Mouse (Mus musculus): ENCODE measurements at regions not wholly inside any gene's neighbourhood (a gene's known extent, or its start where the extent isn't known, plus 50 kb on each side); places are given as distances from the start of the nearest gene placed in this dataset.

- TF ChIP-seq ZC3H11A (IDR thresholded peaks at IDR 0.05; ENCODE audit: borderline replicate concordance, low read depth, low read length) (peak; percentile 54), CHD2 (IDR thresholded peaks at IDR 0.05; ENCODE audit: low read depth, low read length) (no peak)
Observed at GRCm38 (mm10) chr12:39048958-39049357, 269.8 kb downstream of the Etv1 start.

All from ES-E14 (cell line).